Mouse (Mus musculus): ENCODE data around the gene Ccdc136.

- TF ChIP-seq GATA1 (IDR thresholded peaks at IDR 0.05; ENCODE audit: low read length): no peak
- TF ChIP-seq TAL1 (IDR thresholded peaks at IDR 0.05; ENCODE audit: low read length): no peak
Measured at GRCm38 (mm10) chr6:29433038-29433803, 37.1 kb downstream of the Ccdc136 start, which contains the start of gene Flnc.

All from erythroblast, embryonic 14.5 days (primary cell).